Mouse (Mus musculus): ENCODE data around the gene Prim1.

DNA sequence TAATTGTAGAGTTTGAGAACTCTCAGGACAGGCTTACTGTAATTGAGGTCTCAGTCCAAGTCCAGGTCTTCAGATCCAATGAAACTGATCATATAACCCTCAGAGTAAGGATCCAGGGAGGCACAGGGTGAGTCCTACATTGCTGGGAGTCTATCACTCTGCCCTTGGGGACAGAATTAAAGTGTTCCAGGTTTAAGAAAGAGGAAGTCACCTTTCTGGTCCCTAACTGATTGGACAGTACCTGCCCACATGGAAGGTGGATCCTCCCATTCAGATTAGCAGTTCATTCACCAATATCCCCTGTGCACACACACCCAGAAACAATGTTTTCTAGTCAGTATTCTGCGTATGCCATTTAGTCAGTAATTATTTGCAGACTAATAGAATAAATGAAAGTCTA is 7.5 kb upstream of the Prim1 start, which contains the start of gene Hsd17b6:
- TF ChIP-seq CTCF (IDR thresholded peaks at IDR 0.05) (no peak), EP300 (IDR thresholded peaks at IDR 0.05) (no peak)

Data from lung, postnatal 0 days (tissue).